Comparison of ENCODE assay signal across 8 mouse cellular contexts in genomic region chr5:101967832-101968152, GRCm38 (mm10).
DNase-seq lines count a peak whose midpoint lies in the region; ATAC-seq lines count a peak whose summit lies in the region.

No protein-coding gene starts in this region.

- no peak overlapping the region for H3K4me2 ChIP-seq in kidney, embryonic 15.5 days

- peaks cover 33% of the 10 kb centered on the region for H3K4me1 ChIP-seq in kidney, embryonic 15.5 days
- H3K4me1 ChIP-seq in embryonic facial prominence, embryonic 10.5 days: peaks cover 30% of the 10 kb centered on the region

- peaks cover 24% of the 10 kb centered on the region for H3K36me3 ChIP-seq in kidney, embryonic 15.5 days
- H3K36me3 ChIP-seq in embryonic facial prominence, embryonic 10.5 days (replicated peaks): peaks cover 53% of the 10 kb centered on the region

- H3K27me3 ChIP-seq in kidney, embryonic 15.5 days: no peaks in the 10 kb centered on the region
- no peaks in the 10 kb centered on the region for H3K27me3 ChIP-seq in embryonic facial prominence, embryonic 10.5 days (replicated peaks; ENCODE audit: low read depth, poor library complexity, severe bottlenecking)

- no peak overlapping the region for H3K9ac ChIP-seq in kidney, embryonic 15.5 days

- WGBS in kidney, embryonic 15.5 days: 40% methylated on average over 2 of the region's 2 CpGs
- 39% methylated on average over 2 of the region's 2 CpGs for WGBS in embryonic facial prominence, embryonic 10.5 days

- no peak for DNase-seq in kidney, postnatal 4 days
- no peak for DNase-seq in embryonic facial prominence, embryonic 10.5 days (ENCODE audit: low spot score)
- DNase-seq in ovary, adult 18-20 months (ENCODE audit: low spot score): no peak
- DNase-seq in cerebellum, adult 11 months: no peak
- no peak for DNase-seq in adrenal gland, postnatal 14 days

- ATAC-seq in kidney, embryonic 15.5 days (replicated peaks; ENCODE audit: low FRiP score): no peak
- ATAC-seq in hematopoietic stem cell, adult 5-6 weeks (replicated peaks in 1 of 2; ENCODE audit: insufficient read depth in 1 of 2, low FRiP score in 2 of 2, low TSS enrichment in 1 of 2, low read depth in 1 of 2, poor library complexity in 2 of 2, severe bottlenecking in 2 of 2): peak; percentile 69 to 70
- 0 out of 2 replicates have a peak, but pooled peaks have one; percentile 29 for ATAC-seq in monocyte, adult 5-6 weeks (replicated peaks; ENCODE audit: insufficient number of reproducible peaks, low FRiP score, low TSS enrichment, poor library complexity, severe bottlenecking)

- no peaks in the 10 kb centered on the region for H3K9me3 ChIP-seq in kidney, embryonic 15.5 days (replicated peaks)
- no peaks in the 10 kb centered on the region for H3K9me3 ChIP-seq in embryonic facial prominence, embryonic 10.5 days

- peak overlapping the region; percentile 89 for H3K27ac ChIP-seq in kidney, embryonic 15.5 days
- H3K27ac ChIP-seq in embryonic facial prominence, embryonic 10.5 days (replicated peaks): peak overlapping the region; percentile 60

- no peak overlapping the region for H3K4me3 ChIP-seq in kidney, embryonic 15.5 days (replicated peaks)
- H3K4me3 ChIP-seq in embryonic facial prominence, embryonic 10.5 days: no peak overlapping the region
